Mouse (Mus musculus) left cerebral cortex, adult 11 months (tissue): ENCODE measurements around the gene Sh3d19.
A peak's percentile ranks its signal among the peaks of the same experiment; 100 is the strongest.

Source experiments
- DNase-seq: peaks from one replicate; pipeline ENCODE4 v3.0.0; 2022; ENCODE audit warnings: low spot score

Sh3d19 gene

GRCm38 (mm10) chr3:86136936-86137574 lies 166.1 kb downstream of the Sh3d19 start:
- no peak for DNase-seq

- no peak for DNase-seq
Measured at GRCm38 (mm10) chr3:86139660-86140059, 168.8 kb downstream of the Sh3d19 start.

GRCm38 (mm10) chr3:86141366-86141765 lies 170.5 kb downstream of the Sh3d19 start:
- no peak for DNase-seq

- DNase-seq: no peak
Measured at GRCm38 (mm10) chr3:86141886-86142262, 171.0 kb downstream of the Sh3d19 start.

- peak; percentile 97 for DNase-seq
Measured at GRCm38 (mm10) chr3:86142263-86142933, 171.5 kb downstream of the Sh3d19 start, which contains the start of gene Rps3a1. TSS of gene Rps3a1 (minus strand) at chr3:86142702.

GRCm38 (mm10) chr3:86142934-86143317 lies 172.0 kb downstream of the Sh3d19 start:
- DNase-seq: no peak

GRCm38 (mm10) chr3:86143343-86143742 lies 172.4 kb downstream of the Sh3d19 start:
- no peak for DNase-seq

GRCm38 (mm10) chr3:86149063-86149462 lies 178.2 kb downstream of the Sh3d19 start:
- no peak for DNase-seq

GRCm38 (mm10) chr3:86149521-86149920 lies 178.6 kb downstream of the Sh3d19 start:
- DNase-seq: no peak

- DNase-seq: no peak
Measured at GRCm38 (mm10) chr3:86168841-86169425, 198.0 kb downstream of the Sh3d19 start.

- DNase-seq: no peak
Measured at GRCm38 (mm10) chr3:86179714-86180113, 208.8 kb downstream of the Sh3d19 start.
